Mouse (Mus musculus) gastrocnemius, postnatal 4 days (tissue): ENCODE measurements at regions not wholly inside any gene's neighbourhood (a gene's known extent, or its start where the extent isn't known, plus 50 kb on each side); places are given as distances from the start of the nearest gene placed in this dataset.

Experiments used
- DNase-seq, 2 experiments: peaks; one replicate each; pipeline ENCODE4 v3.0.0; 2021 to 2022; ENCODE audit warnings: low spot score in 2 of 2, mixed read lengths in 2 of 2

- no peak for DNase-seq
Measured at GRCm38 (mm10) chr10:68334054-68334453, 55.5 kb upstream of the Arid5b start.
